Mouse (Mus musculus) lung, postnatal 0 days (tissue): ENCODE results near the gene Olfr718-ps1.

Experiments used
- CTCF ChIP-seq: IDR thresholded peaks from 2 replicates; pipeline ENCODE4 v1.5.1; 2016; ENCODE audit warnings: antibody characterized with exemption, mild to moderate bottlenecking
- EP300 ChIP-seq: IDR thresholded peaks from 2 replicates; pipeline ENCODE4 v1.6.1; 2016; ENCODE audit warnings: antibody characterized with exemption, mild to moderate bottlenecking, control low read depth

DNA sequence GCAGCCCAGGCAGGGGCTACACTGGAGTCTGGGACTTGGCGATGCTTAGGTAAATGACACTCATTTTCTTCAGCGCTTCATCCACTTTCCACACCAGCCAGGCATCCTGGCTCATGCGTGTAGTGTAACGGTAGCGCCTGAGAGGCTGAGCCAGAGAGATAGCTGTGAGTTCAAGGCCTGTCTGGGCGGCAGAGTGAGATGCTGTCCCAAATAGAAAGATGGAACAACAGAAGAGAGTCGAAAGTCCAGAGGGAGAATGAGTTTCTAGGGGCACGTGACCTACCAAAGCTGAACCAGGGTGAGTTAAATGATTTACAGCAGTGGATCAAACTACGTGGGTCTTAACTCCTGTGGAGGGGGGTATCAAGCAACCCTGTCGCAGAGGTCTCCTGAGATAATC is 6.4 kb upstream of the Olfr718-ps1 start:
- TF ChIP-seq CTCF (no peak), EP300 (no peak)
